Mouse (Mus musculus) liver, postnatal 0 days (tissue): Measurements from ENCODE around the gene Ddx24.

Source experiments
- CTCF ChIP-seq: sonication (generic); IDR thresholded peaks from 2 replicates; pipeline ENCODE4 v1.5.1; 2016; ENCODE audit warnings: antibody characterized with exemption, low read depth
- EP300 ChIP-seq: IDR thresholded peaks from 2 replicates; pipeline ENCODE4 v1.6.1; 2016; ENCODE audit warnings: antibody characterized with exemption, low read depth, mild to moderate bottlenecking

DNA sequence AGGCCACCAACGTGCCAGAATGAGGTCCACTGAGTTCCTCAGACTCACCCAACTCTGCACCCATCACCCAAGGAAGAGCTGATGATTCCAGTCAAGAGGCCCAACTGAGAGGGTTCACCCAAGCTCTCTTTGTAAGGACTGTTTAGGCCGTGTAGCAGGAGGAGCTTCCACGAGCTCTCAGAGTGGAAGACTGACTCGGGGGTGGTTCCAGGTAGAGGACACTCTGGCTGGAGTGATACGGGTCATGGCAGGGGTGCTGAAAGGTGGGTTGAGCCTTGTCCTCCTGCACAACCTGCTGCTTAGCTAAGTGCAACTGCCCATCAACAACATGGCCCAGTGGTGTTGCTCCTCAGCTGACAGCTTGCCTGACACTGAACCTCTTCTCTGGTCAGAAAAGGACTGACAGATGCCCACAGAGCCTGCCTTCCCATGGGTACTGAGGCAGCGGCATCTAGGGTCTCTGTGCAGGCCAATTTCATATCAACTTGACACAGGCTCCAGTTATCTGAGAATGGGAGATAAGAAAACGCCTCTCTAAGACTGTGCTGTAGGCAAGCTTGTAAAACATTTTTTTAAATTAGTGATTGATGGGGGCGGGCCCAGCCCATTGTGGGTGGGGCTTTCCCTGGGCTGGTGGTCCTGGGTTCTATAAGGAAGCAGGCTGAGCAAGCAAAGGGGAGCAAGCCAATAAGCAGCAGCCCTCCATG, 51.9 kb downstream of the Ddx24 start:
- TF ChIP-seq CTCF (no peak), EP300 (peak; percentile 69)
